Mouse (Mus musculus): Measurements from ENCODE around the gene Gngt2. TPM values are rescaled to one million over a fixed set of nuclear protein-coding genes. Genes with fewer than 3 reads are reported as not detected.

The Gngt2 gene
- total RNA-seq, 2 experiments from 2014 or later, result 15.3 to 23.5 TPM

GRCm38 (mm10) chr11:95825625-95826024 is 11.4 kb upstream of the Gngt2 start:
- intact Hi-C loops (cut with DNase I), result loop anchor here (2.0 kb wide), 1 partner anchor 55 kb away; no protein-coding TSS in a partner anchor
- DNase-seq, result no peak

- DNase-seq, result no peak
Observed at GRCm38 (mm10) chr11:95826317-95827167, 10.5 kb upstream of the Gngt2 start.

GRCm38 (mm10) chr11:95827168-95827447 is 9.9 kb upstream of the Gngt2 start:
- intact Hi-C loops (cut with DNase I), result loop anchor here (1.0 kb wide), 2 partner anchors 26 to 154 kb away; no protein-coding TSS in a partner anchor
- DNase-seq, result no peak

More at GRCm38 (mm10) chr11:95826317-95827167, 10.5 kb upstream of the Gngt2 start:
- intact Hi-C loops (cut with DNase I), result loop anchor here (1.0 kb wide), 2 partner anchors 27 to 155 kb away; no protein-coding TSS in a partner anchor

GRCm38 (mm10) chr11:95827464-95828085 is 9.4 kb upstream of the Gngt2 start:
- peak; percentile 76 to 82 for DNase-seq
- intact Hi-C loops (cut with DNase I), result loop anchor here (1.0 kb wide), 2 partner anchors 26 to 154 kb away; no protein-coding TSS in a partner anchor

GRCm38 (mm10) chr11:95828181-95828964 is 8.6 kb upstream of the Gngt2 start:
- DNase-seq, result no peak
- intact Hi-C loops (cut with DNase I), result no loop called here

GRCm38 (mm10) chr11:95829526-95830050 is 7.4 kb upstream of the Gngt2 start:
- no peak for DNase-seq
- intact Hi-C loops (cut with DNase I), result no loop called here

GRCm38 (mm10) chr11:95830411-95831275 is 6.4 kb upstream of the Gngt2 start:
- intact Hi-C loops (cut with DNase I), result no loop called here
- DNase-seq, result peak in 1 of 2 experiments; percentile 24

- intact Hi-C loops (cut with DNase I), result no loop called here
- DNase-seq, result no peak
Observed at GRCm38 (mm10) chr11:95831276-95831619, 5.8 kb upstream of the Gngt2 start.

- intact Hi-C loops (cut with DNase I), result loop anchor here (1.0 kb wide), 1 partner anchor 21 kb away; no protein-coding TSS in a partner anchor
- DNase-seq, result no peak
Observed at GRCm38 (mm10) chr11:95831641-95832040, 5.4 kb upstream of the Gngt2 start.

GRCm38 (mm10) chr11:95832129-95833005 is 4.6 kb upstream of the Gngt2 start:
- no peak for DNase-seq
- intact Hi-C loops (cut with DNase I), result loop anchor here (1.0 kb wide), 1 partner anchor 20 kb away; no protein-coding TSS in a partner anchor

- intact Hi-C loops (cut with DNase I), result no loop called here
- DNase-seq, result no peak
Observed at GRCm38 (mm10) chr11:95833006-95833570, 3.9 kb upstream of the Gngt2 start.

- no peak for DNase-seq
- intact Hi-C loops (cut with DNase I), result no loop called here
Observed at GRCm38 (mm10) chr11:95833631-95834142, 3.3 kb upstream of the Gngt2 start.

- no peak for DNase-seq
- intact Hi-C loops (cut with DNase I), result no loop called here
Observed at GRCm38 (mm10) chr11:95834143-95834667, 2.8 kb upstream of the Gngt2 start.

GRCm38 (mm10) chr11:95834742-95835710 is 2.0 kb upstream of the Gngt2 start:
- DNase-seq, result no peak
- intact Hi-C loops (cut with DNase I), result no loop called here

GRCm38 (mm10) chr11:95835832-95836231 is 1.2 kb upstream of the Gngt2 start:
- DNase-seq, result no peak
- intact Hi-C loops (cut with DNase I), result no loop called here

GRCm38 (mm10) chr11:95836433-95836832 is 583 bp upstream of the Gngt2 start:
- intact Hi-C loops (cut with DNase I), result no loop called here
- DNase-seq, result no peak

GRCm38 (mm10) chr11:95838598-95838997 is 1.6 kb downstream of the Gngt2 start:
- no peak for DNase-seq
- intact Hi-C loops (cut with DNase I), result no loop called here

Data from heart, postnatal 36 days (tissue).